Mouse (Mus musculus): ENCODE measurements around the gene Gpr18.
"Not testable (repeated sequence)": the region's sequence is repeated elsewhere in the genome, so short reads cannot be mapped to it uniquely, and the experiment has no call there.

The Gpr18 gene

GRCm38 (mm10) chr14:121884150-121884797, 31.3 kb downstream of the Gpr18 start:
- no peak for DNase-seq (ENCODE audit: low read depth)

GRCm38 (mm10) chr14:121881211-121881610, 34.4 kb downstream of the Gpr18 start:
- DNase-seq (ENCODE audit: low read depth): no peak

- DNase-seq (ENCODE audit: low read depth): no peak
Measured at GRCm38 (mm10) chr14:121879266-121879840, 36.2 kb downstream of the Gpr18 start.

- DNase-seq (ENCODE audit: low read depth): no peak
Measured at GRCm38 (mm10) chr14:121878859-121879206, 36.7 kb downstream of the Gpr18 start.

- peak; percentile 95 for DNase-seq (ENCODE audit: low read depth)
Measured at GRCm38 (mm10) chr14:121878176-121878858, 37.3 kb downstream of the Gpr18 start, which contains the start of gene Ubac2. Gene Ubac2 (plus strand): TSS chr14:121878620.

- DNase-seq (ENCODE audit: low read depth): no peak
Measured at GRCm38 (mm10) chr14:121877640-121878039, 37.9 kb downstream of the Gpr18 start.

- no peak for DNase-seq (ENCODE audit: low read depth)
Measured at GRCm38 (mm10) chr14:121876860-121877259, 38.7 kb downstream of the Gpr18 start.

- not testable (repeated sequence) for DNase-seq (ENCODE audit: low read depth)
Measured at GRCm38 (mm10) chr14:121876190-121876589, 39.4 kb downstream of the Gpr18 start.

- DNase-seq (ENCODE audit: low read depth): no peak
Measured at GRCm38 (mm10) chr14:121873646-121874045, 41.9 kb downstream of the Gpr18 start.

- DNase-seq (ENCODE audit: low read depth): no peak
Measured at GRCm38 (mm10) chr14:121873172-121873571, 42.4 kb downstream of the Gpr18 start.

GRCm38 (mm10) chr14:121872760-121873159, 42.8 kb downstream of the Gpr18 start:
- DNase-seq (ENCODE audit: low read depth): no peak

- DNase-seq (ENCODE audit: low read depth): no peak
Measured at GRCm38 (mm10) chr14:121869111-121869510, 46.5 kb downstream of the Gpr18 start.

- DNase-seq (ENCODE audit: low read depth): no peak
Measured at GRCm38 (mm10) chr14:121866574-121866973, 49.0 kb downstream of the Gpr18 start.

- peak; percentile 73 for DNase-seq (ENCODE audit: low read depth)
Measured at GRCm38 (mm10) chr14:121865162-121865561, 50.4 kb downstream of the Gpr18 start.
